Mouse (Mus musculus) midbrain, embryonic 15.5 days (tissue): ENCODE results near the gene Il11ra1. TPM values are rescaled to one million over a fixed set of nuclear protein-coding genes. Genes with fewer than 3 reads are reported as not detected.
"Not testable (repeated sequence)": the region's sequence is repeated elsewhere in the genome, so short reads cannot be mapped to it uniquely, and the experiment has no call there.

Source experiments
- ATAC-seq: fragments of 200-750 bp; cut with Nextera tagmentation; replicated peaks from 2 replicates; pipeline ENCODE4 v1.8.0; 2017; ENCODE audit warnings: moderate TSS enrichment
- H3K27ac ChIP-seq: fragments of 300-500 bp; sonication (generic); 2 replicates; pipeline ENCODE4 v1.5.1; 2015; ENCODE audit warnings: mild to moderate bottlenecking, inconsistent platforms
- H3K27me3 ChIP-seq: fragments of 300-500 bp; sonication (generic); replicated peaks from 2 replicates; pipeline ENCODE4 v1.6.1; 2015; ENCODE audit warnings: inconsistent platforms
- H3K36me3 ChIP-seq: fragments of 300-500 bp; sonication (generic); replicated peaks from 2 replicates; pipeline ENCODE4 v1.6.1; 2015; ENCODE audit warnings: inconsistent platforms
- H3K4me1 ChIP-seq: fragments of 300-500 bp; sonication (generic); 2 replicates; pipeline ENCODE4 v1.6.1; 2015; ENCODE audit warnings: inconsistent platforms
- H3K4me2 ChIP-seq: fragments of 300-500 bp; sonication (generic); 2 replicates; pipeline ENCODE4 v1.6.1; 2015; ENCODE audit warnings: inconsistent platforms, mild to moderate bottlenecking, moderate library complexity
- H3K4me3 ChIP-seq: fragments of 300-500 bp; sonication (generic); 2 replicates; pipeline ENCODE4 v1.5.1; 2015; ENCODE audit warnings: mild to moderate bottlenecking, inconsistent platforms
- H3K9ac ChIP-seq: fragments of 300-500 bp; sonication (generic); 2 replicates; pipeline ENCODE4 v1.6.1; 2015; ENCODE audit warnings: mild to moderate bottlenecking, inconsistent platforms
- H3K9me3 ChIP-seq: fragments of 300-500 bp; sonication (generic); 2 replicates; pipeline ENCODE4 v1.6.1; 2016; ENCODE audit warnings: inconsistent platforms
- WGBS: fragments of 180-500 bp; shearing (Covaris S2); methylation state at CpG from one replicate; pipeline ENCODE4 v1.1.7; 2015; ENCODE audit warnings: mixed read lengths; 5-methylcytosine and 5-hydroxymethylcytosine counted together
- polyA plus RNA-seq: library from polyadenylated mRNA; unstranded; fragments of >200 nt; fragmentation: Nextera tagmentation; extraction: Ambion mirVana; gene quantifications from 2 replicates; pipeline ENCODE4 v1.2.1, GENCODE M21; 2015

Il11ra1 gene
- polyA plus RNA-seq, 1 experiment from 2014 or later: 37.5 TPM

GRCm38 (mm10) chr4:41775840-41776239, 76.1 kb downstream of the Il11ra1 start:
- not testable (repeated sequence) for H3K27me3 ChIP-seq, H3K9ac ChIP-seq, H3K9me3 ChIP-seq, H3K4me1 ChIP-seq, H3K4me2 ChIP-seq, H3K4me3 ChIP-seq, H3K27ac ChIP-seq, ATAC-seq, H3K36me3 ChIP-seq
- 78% methylated on average over 1 of the region's 1 CpGs for WGBS

- not testable (repeated sequence) for ATAC-seq, H3K36me3 ChIP-seq, H3K27me3 ChIP-seq, H3K9me3 ChIP-seq, H3K27ac ChIP-seq, H3K4me3 ChIP-seq, H3K4me2 ChIP-seq, H3K9ac ChIP-seq, H3K4me1 ChIP-seq
- WGBS: 33% methylated on average over 4 of the region's 9 CpGs
These were observed 81.5 kb downstream of the Il11ra1 start for GRCm38 (mm10) chr4:41781271-41781670.

GRCm38 (mm10) chr4:41781748-41782485, 82.1 kb downstream of the Il11ra1 start:
- not testable (repeated sequence) for H3K27me3 ChIP-seq, H3K9me3 ChIP-seq, H3K27ac ChIP-seq, H3K9ac ChIP-seq, ATAC-seq, H3K4me1 ChIP-seq, H3K36me3 ChIP-seq, H3K4me3 ChIP-seq, H3K4me2 ChIP-seq
- 15% methylated on average over 17 of the region's 21 CpGs for WGBS

GRCm38 (mm10) chr4:41782711-41783110, 82.9 kb downstream of the Il11ra1 start:
- H3K4me2 ChIP-seq, H3K9ac ChIP-seq, ATAC-seq, H3K4me1 ChIP-seq, H3K9me3 ChIP-seq, H3K27ac ChIP-seq, H3K27me3 ChIP-seq, H3K36me3 ChIP-seq, H3K4me3 ChIP-seq: not testable (repeated sequence)
- 25% methylated on average over 4 of the region's 4 CpGs for WGBS

DNA sequence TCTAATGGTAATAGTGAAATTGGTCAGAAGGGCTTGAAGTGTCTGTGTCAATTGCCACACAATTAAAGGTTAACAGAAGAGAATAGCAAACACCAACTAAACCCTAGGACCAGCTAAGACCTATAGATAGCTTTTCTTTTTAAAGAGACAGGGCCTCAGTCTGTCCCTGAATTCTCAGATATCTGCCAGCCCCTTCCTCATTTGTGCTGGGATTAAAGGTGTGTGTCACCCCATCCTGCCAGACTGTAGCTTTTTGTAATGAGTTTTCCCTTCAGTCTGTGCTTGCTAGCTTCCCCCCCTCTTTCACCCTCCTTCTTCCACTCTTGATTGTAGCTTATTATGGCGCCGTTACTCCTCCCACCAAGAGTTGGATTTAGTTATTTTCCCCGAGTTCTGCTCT, 83.4 kb downstream of the Il11ra1 start:
- 15% methylated on average over 3 of the region's 3 CpGs for WGBS
- H3K9me3 ChIP-seq, H3K27ac ChIP-seq, H3K4me1 ChIP-seq, H3K9ac ChIP-seq, H3K4me3 ChIP-seq, H3K27me3 ChIP-seq, H3K4me2 ChIP-seq, ATAC-seq, H3K36me3 ChIP-seq: not testable (repeated sequence)

Other genes starting within 250 kb of the Il11ra1 start
- gene Kif24, start 235.1 kb upstream of the Il11ra1 start, polyA plus RNA-seq: 3.0 and 3.3 TPM in 2 replicates
- gene Nudt2, start 234.8 kb upstream of the Il11ra1 start, polyA plus RNA-seq: 65.1 and 66.3 TPM in 2 replicates
- gene AI464131, start 196.9 kb upstream of the Il11ra1 start, polyA plus RNA-seq: 6.3 and 8.9 TPM in 2 replicates
- gene 1110017D15Rik, start 182.7 kb upstream of the Il11ra1 start, polyA plus RNA-seq: 13.8 and 15.5 TPM in 2 replicates
- gene Fam219a, start 130.5 kb upstream of the Il11ra1 start, polyA plus RNA-seq: 16.8 and 18.3 TPM in 2 replicates
- gene Dnaic1, start 130.2 kb upstream of the Il11ra1 start, polyA plus RNA-seq: 3.3 and 3.5 TPM in 2 replicates
- 121 and 122 TPM in 2 replicates for gene Enho, start 59.7 kb upstream of the Il11ra1 start, polyA plus RNA-seq
- 28.1 and 32.2 TPM in 2 replicates for gene Cntfr, start 2.9 kb upstream of the Il11ra1 start, polyA plus RNA-seq
- 59.1 and 64.6 TPM in 2 replicates for gene Rpp25l, start 13.5 kb downstream of the Il11ra1 start, polyA plus RNA-seq
- gene Dctn3, start 23.2 kb downstream of the Il11ra1 start, polyA plus RNA-seq: 295 and 308 TPM in 2 replicates
- 0.56 and 1.1 TPM in 2 replicates for gene Arid3c, start 31.2 kb downstream of the Il11ra1 start, polyA plus RNA-seq
- 48.3 and 51.1 TPM in 2 replicates for gene Galt, start 55.2 kb downstream of the Il11ra1 start, polyA plus RNA-seq
- 65.7 and 66.0 TPM in 2 replicates for gene Sigmar1, start 56.2 kb downstream of the Il11ra1 start, polyA plus RNA-seq
- gene Ccl27a, start 74.3 kb downstream of the Il11ra1 start, polyA plus RNA-seq: 278 and 302 TPM in 2 replicates
- gene Gm21541, start 203.6 kb downstream of the Il11ra1 start, polyA plus RNA-seq: not detected in 2 replicates
- 12.8 and 13.7 TPM in 2 replicates for gene Gm20878, start 241.6 kb downstream of the Il11ra1 start, polyA plus RNA-seq